Mouse (Mus musculus) CH12.LX (cell line): Measurements from ENCODE around the gene Ctbp2.

Experiments used
- CTCF ChIP-seq, 2 experiments: IDR thresholded peaks in 1 of 2; conservative IDR thresholded peaks in 1 of 2; 2 replicates each; pipeline ENCODE4 v1.5.1; 2011 to 2012; ENCODE audit warnings: low read depth in 2 of 2, low read length in 2 of 2, improper control_type of control experiment in 1 of 2, inconsistent platforms in 1 of 2, mild to moderate bottlenecking in 1 of 2, moderate library complexity in 1 of 2
- E2F4 ChIP-seq: IDR thresholded peaks from 2 replicates; pipeline ENCODE4 v1.6.1; 2011; ENCODE audit warnings: low read depth, low read length, improper control_type of control experiment; ENCODE audit not compliant: insufficient replicate concordance
- EP300 ChIP-seq: IDR thresholded peaks from 2 replicates; pipeline ENCODE4 v1.6.1; 2011; ENCODE audit warnings: low read length, improper control_type of control experiment
- KAT2A ChIP-seq: IDR thresholded peaks from 2 replicates; pipeline ENCODE4 v1.6.1; 2012; ENCODE audit warnings: low read length, improper control_type of control experiment, inconsistent platforms; ENCODE audit not compliant: insufficient replicate concordance
- MAX ChIP-seq: IDR thresholded peaks from 2 replicates; pipeline ENCODE4 v1.6.1; 2011; ENCODE audit warnings: low read length, improper control_type of control experiment
- TBP ChIP-seq: conservative IDR thresholded peaks from 2 replicates; pipeline ENCODE4 v1.6.1; 2011; ENCODE audit warnings: low read depth, low read length, improper control_type of control experiment

DNA sequence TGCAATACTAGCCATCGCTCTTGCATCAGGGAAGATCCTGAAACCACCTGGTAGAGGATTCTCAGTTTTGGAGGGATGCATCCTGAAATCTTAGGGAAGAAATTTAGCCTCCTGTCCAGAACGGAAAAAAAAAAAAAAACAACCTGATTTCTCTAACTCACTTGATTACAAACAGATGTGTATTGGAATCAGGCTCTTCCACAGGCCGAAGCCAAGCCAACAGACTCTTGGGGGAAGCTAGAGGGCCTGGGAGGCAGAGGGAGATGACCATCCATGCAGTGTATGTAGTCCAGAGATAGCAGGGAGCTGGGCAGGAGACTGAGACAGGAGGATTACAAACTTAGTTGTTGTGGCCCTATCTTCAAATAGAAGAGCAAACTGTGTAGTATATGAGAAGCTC is 30.0 kb downstream of the Ctbp2 start:
- TF ChIP-seq KAT2A (no peak), EP300 (no peak), TBP (no peak), CTCF (conservative IDR thresholded peaks at IDR 0.05 in 1 of 2, IDR thresholded peaks at IDR 0.05 in 1 of 2; ENCODE audit: low read depth in 2 of 2, low read length in 2 of 2) (no peak), MAX (no peak), E2F4 (no peak)
